Mouse (Mus musculus): ENCODE measurements around the gene Otor.

Gene Otor

GRCm38 (mm10) chr2:143131098-143131646 is 52.9 kb downstream of the Otor start:
- no peak for DNase-seq (ENCODE audit: low read depth)

Measured in c-Kit-positive CD71-negative TER-119-negative erythroid progenitor cells, embryonic 14.5 days (primary cell).